Mouse (Mus musculus) myocyte (in vitro differentiated cells): ENCODE results near the gene Tbc1d32. TPM values are rescaled to one million over a fixed set of nuclear protein-coding genes. Genes with fewer than 3 reads are reported as not detected.

Experiments
- H3K27me3 ChIP-seq: one replicate; pipeline ENCODE4 v1.6.1; 2011; ENCODE audit not compliant: control insufficient read depth, insufficient read depth, insufficient read length
- H3K36me3 ChIP-seq: one replicate; pipeline ENCODE4 v1.6.1; 2011; ENCODE audit not compliant: control insufficient read depth, insufficient read depth
- H3K4me2 ChIP-seq: one replicate; pipeline ENCODE4 v1.6.1; 2011; ENCODE audit warnings: low read depth, control low read depth
- H3K4me3 ChIP-seq: one replicate; pipeline ENCODE4 v1.5.1; 2011; ENCODE audit warnings: mild to moderate bottlenecking, control low read depth, moderate library complexity
- H3K79me2 ChIP-seq: one replicate; pipeline ENCODE4 v1.6.1; 2011; ENCODE audit not compliant: control insufficient read depth, insufficient read depth
- H3ac ChIP-seq: one replicate; pipeline ENCODE4 v1.6.1; 2011; ENCODE audit not compliant: control insufficient read depth, insufficient read length
- CEBPB ChIP-seq: IDR thresholded peaks from 2 replicates; pipeline ENCODE4 v1.6.1; 2011; ENCODE audit warnings: mild to moderate bottlenecking, moderate library complexity; ENCODE audit not compliant: poor library complexity, insufficient read depth, severe bottlenecking
- E2F4 ChIP-seq: IDR thresholded peaks from one replicate; pipeline ENCODE4 v1.6.1; 2011; ENCODE audit warnings: mild to moderate bottlenecking, control low read depth, moderate library complexity; ENCODE audit not compliant: insufficient read depth
- MAX ChIP-seq: IDR thresholded peaks from one replicate; pipeline ENCODE4 v1.6.1; 2011; ENCODE audit warnings: low read depth, mild to moderate bottlenecking, control low read depth
- MYOD1 ChIP-seq, 3 experiments: IDR thresholded peaks; one replicate each; pipeline ENCODE4 v1.6.1; 2011; ENCODE audit warnings: control low read depth in 2 of 3, low read depth in 2 of 3, mild to moderate bottlenecking in 2 of 3, moderate library complexity in 1 of 3; ENCODE audit not compliant: insufficient read length in 2 of 3, control insufficient read depth in 1 of 3
- MYOG ChIP-seq, 3 experiments: IDR thresholded peaks; one replicate each; pipeline ENCODE4 v1.6.1; 2011; ENCODE audit warnings: control low read depth in 2 of 3, low read depth in 2 of 3, mild to moderate bottlenecking in 2 of 3; ENCODE audit not compliant: insufficient read length in 2 of 3, control insufficient read depth in 1 of 3, insufficient read depth in 1 of 3
- POLR2A ChIP-seq: IDR thresholded peaks from one replicate; pipeline ENCODE4 v1.6.1; 2011; ENCODE audit warnings: low read depth, mild to moderate bottlenecking, control low read depth, moderate library complexity; ENCODE audit not compliant: insufficient read length
- POLR2AphosphoS2 ChIP-seq: IDR thresholded peaks from one replicate; pipeline ENCODE4 v1.6.1; 2011; ENCODE audit warnings: low read depth, control low read depth; ENCODE audit not compliant: insufficient read length
- REST ChIP-seq: IDR thresholded peaks from one replicate; pipeline ENCODE4 v1.6.1; 2011; ENCODE audit warnings: mild to moderate bottlenecking, control low read depth, moderate library complexity; ENCODE audit not compliant: insufficient read depth, insufficient read length
- SRF ChIP-seq: IDR thresholded peaks from one replicate; pipeline ENCODE4 v1.6.1; 2011; ENCODE audit warnings: low read depth; ENCODE audit not compliant: control insufficient read depth, insufficient read length
- TCF12 ChIP-seq: IDR thresholded peaks from one replicate; pipeline ENCODE4 v1.6.1; 2011; ENCODE audit warnings: mild to moderate bottlenecking, control low read depth; ENCODE audit not compliant: poor library complexity, insufficient read depth, severe bottlenecking
- TCF3 ChIP-seq: IDR thresholded peaks from one replicate; pipeline ENCODE4 v1.6.1; 2011; ENCODE audit warnings: low read depth, control low read depth; ENCODE audit not compliant: insufficient read length
- USF1 ChIP-seq: IDR thresholded peaks from one replicate; pipeline ENCODE4 v1.6.1; 2011; ENCODE audit warnings: low read depth, mild to moderate bottlenecking, control low read depth, moderate library complexity
- polyA plus RNA-seq: library from polyadenylated mRNA; unstranded; fragments of >200 nt; fragmentation: generic; extraction: Trizol; gene quantifications from one replicate; pipeline ENCODE4 v1.2.1, GENCODE M21; 2012; ENCODE audit warnings: missing spikeins

Tbc1d32 gene
- polyA plus RNA-seq, 1 experiment, result 1.0 TPM

DNA sequence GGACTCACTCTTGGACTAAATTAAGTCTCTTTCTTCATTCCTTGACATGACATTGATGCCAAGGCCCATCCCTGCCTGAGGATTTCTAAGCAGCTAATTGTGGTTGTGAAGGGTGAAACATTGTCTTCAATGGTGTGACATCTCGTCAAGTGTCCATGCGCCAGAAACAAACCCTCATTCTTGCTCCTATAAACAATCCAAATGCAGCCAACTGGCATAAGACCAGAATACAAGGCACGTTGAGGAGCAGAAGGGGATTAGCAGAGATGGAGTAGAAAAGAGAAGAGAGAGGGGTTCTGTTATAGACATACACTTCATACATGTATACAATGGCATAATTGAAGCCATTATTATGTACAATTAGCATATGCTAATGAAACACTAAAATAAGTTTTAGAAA, 70.3 kb downstream of the Tbc1d32 start:
- TF ChIP-seq MYOG (IDR thresholded peaks at IDR 0.05; ENCODE audit: control insufficient read depth in 1 of 3, insufficient read depth in 1 of 3, insufficient read length in 2 of 3, low read depth in 2 of 3), result no peak
- TF ChIP-seq REST, result no peak
- TF ChIP-seq TCF12, result no peak
- TF ChIP-seq SRF, result no peak
- TF ChIP-seq POLR2AphosphoS2, result no peak
- TF ChIP-seq TCF3, result no peak
- no peak for TF ChIP-seq MAX
- no peak for TF ChIP-seq E2F4
- no peak for TF ChIP-seq CEBPB
- no peak for TF ChIP-seq MYOD1 (IDR thresholded peaks at IDR 0.05; ENCODE audit: control insufficient read depth in 1 of 3, insufficient read length in 2 of 3, low read depth in 2 of 3)
- TF ChIP-seq USF1, result no peak
- TF ChIP-seq POLR2A, result no peak
- no peak overlapping the region for H3ac ChIP-seq
- H3K79me2 ChIP-seq, result no peaks in the 10 kb centered on the region
- H3K36me3 ChIP-seq, result no peaks in the 10 kb centered on the region
- no peak overlapping the region for H3K4me3 ChIP-seq
- H3K4me2 ChIP-seq, result no peak overlapping the region
- no peaks in the 10 kb centered on the region for H3K27me3 ChIP-seq

DNA sequence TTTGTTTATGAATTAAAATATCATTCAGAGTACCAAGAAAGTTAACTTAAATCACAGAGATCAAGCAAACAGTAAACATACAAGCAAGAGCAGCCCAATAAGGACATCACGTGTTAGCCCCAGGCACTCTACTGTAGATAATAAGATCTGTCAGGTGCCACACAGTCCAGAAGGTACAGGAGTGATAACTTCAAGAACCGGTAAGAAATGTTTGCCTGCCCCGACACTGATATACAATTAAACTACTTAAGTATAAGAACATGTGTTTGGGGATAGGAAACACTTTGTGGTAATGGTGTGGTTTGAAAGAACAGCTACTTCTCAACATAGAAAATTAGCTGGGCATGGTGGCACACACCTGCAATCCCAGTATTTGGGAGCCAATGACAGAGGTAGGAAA, 71.5 kb downstream of the Tbc1d32 start:
- Histone ChIP-seq H3K4me3 (no peak overlapping the region), H3ac (no peak overlapping the region), H3K36me3 (no peaks in the 10 kb centered on the region), H3K4me2 (no peak overlapping the region), H3K27me3 (no peaks in the 10 kb centered on the region), H3K79me2 (no peaks in the 10 kb centered on the region)
- TF ChIP-seq MYOD1 (IDR thresholded peaks at IDR 0.05; ENCODE audit: control insufficient read depth in 1 of 3, insufficient read length in 2 of 3, low read depth in 2 of 3), result no peak
- TF ChIP-seq MYOG (IDR thresholded peaks at IDR 0.05; ENCODE audit: control insufficient read depth in 1 of 3, insufficient read depth in 1 of 3, insufficient read length in 2 of 3, low read depth in 2 of 3), result no peak
- TF ChIP-seq CEBPB, result no peak
- TF ChIP-seq USF1, result no peak
- no peak for TF ChIP-seq SRF
- TF ChIP-seq POLR2A, result no peak
- TF ChIP-seq MAX, result no peak
- TF ChIP-seq REST, result no peak
- no peak for TF ChIP-seq E2F4
- TF ChIP-seq TCF12, result no peak
- TF ChIP-seq TCF3, result no peak
- no peak for TF ChIP-seq POLR2AphosphoS2

DNA sequence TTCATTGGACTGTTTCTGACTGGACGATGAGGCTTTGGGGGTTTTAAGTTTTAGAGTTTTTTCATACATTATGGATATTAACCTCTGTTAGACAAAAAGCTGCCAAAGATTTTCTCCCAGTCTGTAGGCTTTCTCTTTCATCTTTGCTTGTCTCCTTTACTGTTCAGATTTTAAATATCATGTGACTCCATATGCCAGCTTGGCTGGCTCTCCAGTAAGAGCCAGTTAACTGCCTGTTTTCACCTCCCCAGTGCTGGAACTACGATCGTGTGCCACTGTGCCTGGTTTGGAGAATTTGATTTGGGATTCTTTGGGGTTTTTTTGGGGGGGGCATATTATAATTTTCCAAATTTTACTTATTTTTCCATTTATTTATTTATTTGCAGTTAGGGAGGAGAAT, 79.6 kb downstream of the Tbc1d32 start:
- TF ChIP-seq MYOG (IDR thresholded peaks at IDR 0.05; ENCODE audit: control insufficient read depth in 1 of 3, insufficient read depth in 1 of 3, insufficient read length in 2 of 3, low read depth in 2 of 3) (no peak), TCF3 (no peak), MAX (no peak), MYOD1 (IDR thresholded peaks at IDR 0.05; ENCODE audit: control insufficient read depth in 1 of 3, insufficient read length in 2 of 3, low read depth in 2 of 3) (no peak), USF1 (no peak), POLR2AphosphoS2 (no peak), TCF12 (no peak), POLR2A (no peak), SRF (no peak), E2F4 (no peak), CEBPB (no peak)
- no peaks in the 10 kb centered on the region for H3K79me2 ChIP-seq
- H3K4me2 ChIP-seq, result no peak overlapping the region
- no peaks in the 10 kb centered on the region for H3K36me3 ChIP-seq
- no peak overlapping the region for H3K4me3 ChIP-seq
- H3ac ChIP-seq, result no peak overlapping the region
- no peaks in the 10 kb centered on the region for H3K27me3 ChIP-seq

DNA sequence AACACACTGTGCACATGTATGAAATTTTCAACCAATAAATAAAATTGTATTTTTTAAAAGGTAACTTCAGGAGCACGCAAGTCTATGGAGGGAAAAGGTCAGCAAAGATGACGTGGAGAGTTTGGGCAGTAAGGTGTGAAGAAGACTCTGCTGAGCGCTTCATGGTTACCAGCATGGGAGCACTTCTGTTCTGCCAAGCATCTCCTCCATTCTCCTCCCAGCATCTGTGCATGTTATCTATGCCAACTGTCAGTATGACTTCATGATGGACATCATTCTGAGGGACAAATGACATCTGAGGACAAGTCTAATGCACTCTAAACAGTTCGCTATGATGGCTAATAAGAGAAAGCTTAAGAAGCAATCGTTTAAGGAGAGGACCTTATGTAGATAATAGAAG, 91.3 kb downstream of the Tbc1d32 start:
- H3K79me2 ChIP-seq, result no peaks in the 10 kb centered on the region
- no peaks in the 10 kb centered on the region for H3K36me3 ChIP-seq
- no peak for TF ChIP-seq SRF
- no peak for TF ChIP-seq CEBPB
- TF ChIP-seq USF1, result no peak
- no peak overlapping the region for H3K4me2 ChIP-seq
- H3ac ChIP-seq, result no peak overlapping the region
- H3K27me3 ChIP-seq, result no peaks in the 10 kb centered on the region
- no peak overlapping the region for H3K4me3 ChIP-seq

DNA sequence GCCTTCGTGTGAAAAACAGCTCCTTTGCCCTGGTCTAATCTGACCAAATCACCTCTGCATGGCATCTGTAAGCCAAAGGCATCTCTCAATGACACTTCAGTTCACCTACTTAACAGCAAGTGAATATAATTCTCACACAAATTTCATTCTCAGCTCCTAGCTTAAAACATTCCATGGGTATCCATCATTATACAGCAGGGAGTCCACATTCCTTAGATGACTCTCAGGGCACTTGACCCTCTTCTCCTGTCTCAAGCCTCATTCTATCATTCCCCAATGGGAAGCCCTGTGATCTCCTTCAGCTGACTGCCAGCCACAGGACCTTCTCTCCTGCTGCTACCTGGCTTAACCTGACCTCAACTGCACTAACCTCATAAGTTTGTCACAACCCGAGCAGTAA, 98.8 kb downstream of the Tbc1d32 start:
- Histone ChIP-seq H3K79me2 (no peaks in the 10 kb centered on the region), H3K4me2 (no peak overlapping the region), H3ac (no peak overlapping the region), H3K4me3 (no peak overlapping the region), H3K36me3 (no peaks in the 10 kb centered on the region), H3K27me3 (no peaks in the 10 kb centered on the region)
- no peak for TF ChIP-seq E2F4
- TF ChIP-seq TCF3, result no peak
- TF ChIP-seq MAX, result no peak
- no peak for TF ChIP-seq POLR2A
- no peak for TF ChIP-seq SRF
- no peak for TF ChIP-seq POLR2AphosphoS2
- TF ChIP-seq MYOG (IDR thresholded peaks at IDR 0.05; ENCODE audit: control insufficient read depth in 1 of 3, insufficient read depth in 1 of 3, insufficient read length in 2 of 3, low read depth in 2 of 3), result no peak
- TF ChIP-seq REST, result no peak
- no peak for TF ChIP-seq CEBPB
